Mouse (Mus musculus) bone marrow, adult 2 months (tissue): ENCODE data around the gene BC052040.

Experiments used
- CTCF ChIP-seq: fragments of 200-500 bp; IDR thresholded peaks from 2 replicates; pipeline ENCODE4 v1.5.1; 2011; ENCODE audit warnings: low read length, control low read depth; ENCODE audit not compliant: control insufficient read depth, insufficient read depth
- POLR2A ChIP-seq: fragments of 200-500 bp; IDR thresholded peaks from 2 replicates; pipeline ENCODE4 v1.6.1; 2011; ENCODE audit warnings: low read depth, mild to moderate bottlenecking, control low read depth, low read length, borderline replicate concordance; ENCODE audit not compliant: control insufficient read depth

GRCm38 (mm10) chr2:115785687-115786086 is 204.2 kb downstream of the BC052040 start:
- TF ChIP-seq CTCF: no peak
- no peak for TF ChIP-seq POLR2A
